Mouse (Mus musculus): ENCODE data around the gene Zbtb46. TPM values are rescaled to one million over a fixed set of nuclear protein-coding genes. Genes with fewer than 3 reads are reported as not detected.

The Zbtb46 gene
- total RNA-seq, 2 experiments from 2014 or later: 5.3 to 5.7 TPM

DNA sequence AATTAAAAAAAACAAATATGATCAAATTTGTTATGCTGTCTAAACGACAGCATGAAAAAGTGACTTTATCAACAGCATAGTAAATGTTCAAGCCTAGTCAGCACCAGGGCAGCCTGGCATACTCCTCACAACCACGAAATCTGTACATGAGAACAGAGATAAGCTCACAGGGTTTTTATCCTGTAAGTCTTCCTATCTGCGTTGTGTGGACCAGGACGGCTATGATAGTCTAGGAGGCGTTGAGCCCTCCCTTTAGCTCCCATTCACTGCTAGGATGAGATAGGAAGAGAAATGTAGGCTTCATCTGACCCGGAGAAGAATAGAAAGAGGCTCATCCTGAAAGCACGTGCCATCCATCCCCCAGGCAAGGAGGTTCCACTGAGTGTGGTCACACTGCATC lies 39.9 kb downstream of the Zbtb46 start:
- intact Hi-C loops (cut with DNase I; ENCODE audit: low total_unique reads): no loop called here
- no peak for DNase-seq

DNA sequence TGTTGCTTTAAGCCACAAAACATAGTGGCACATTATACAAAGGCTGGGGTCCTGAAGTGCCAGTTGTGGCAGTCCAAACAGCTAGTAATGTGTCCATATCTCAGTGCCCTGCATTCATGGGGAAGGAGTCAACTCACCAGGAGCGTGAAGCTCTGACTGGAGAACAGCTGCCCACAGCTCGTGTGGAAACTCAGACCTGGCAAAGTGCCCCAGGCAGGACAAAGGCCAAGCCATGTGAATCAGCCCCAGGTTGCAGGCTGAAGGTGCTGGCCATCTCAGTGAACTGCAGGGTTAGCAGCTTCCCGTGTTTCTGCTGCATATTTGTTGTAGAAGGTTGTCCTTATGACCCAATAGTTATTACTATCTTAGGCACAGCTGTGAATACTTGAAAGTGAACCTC lies 43.3 kb downstream of the Zbtb46 start:
- peak; percentile 49 for DNase-seq
- intact Hi-C loops (cut with DNase I; ENCODE audit: low total_unique reads): no loop called here

DNA sequence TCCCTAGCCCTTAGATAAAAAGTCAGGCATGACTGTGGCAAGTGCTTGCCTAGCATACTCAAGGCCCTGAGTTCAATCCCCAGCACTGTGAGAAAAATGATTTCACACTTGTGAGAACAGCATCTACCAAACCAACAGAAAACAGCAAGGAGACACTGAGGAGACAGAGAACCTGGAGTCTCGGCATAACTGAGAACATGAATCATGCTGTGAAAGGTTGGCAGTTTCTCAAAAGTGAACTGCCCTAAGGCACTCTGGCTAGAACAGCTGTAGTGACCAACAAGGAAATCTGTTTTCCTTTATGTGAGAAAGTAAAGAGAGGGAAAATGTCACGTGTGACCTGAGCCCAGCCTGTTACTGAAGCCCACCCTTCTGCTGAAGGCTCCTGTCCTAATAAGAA lies 46.1 kb downstream of the Zbtb46 start:
- intact Hi-C loops (cut with DNase I; ENCODE audit: low total_unique reads): no loop called here
- DNase-seq: no peak

DNA sequence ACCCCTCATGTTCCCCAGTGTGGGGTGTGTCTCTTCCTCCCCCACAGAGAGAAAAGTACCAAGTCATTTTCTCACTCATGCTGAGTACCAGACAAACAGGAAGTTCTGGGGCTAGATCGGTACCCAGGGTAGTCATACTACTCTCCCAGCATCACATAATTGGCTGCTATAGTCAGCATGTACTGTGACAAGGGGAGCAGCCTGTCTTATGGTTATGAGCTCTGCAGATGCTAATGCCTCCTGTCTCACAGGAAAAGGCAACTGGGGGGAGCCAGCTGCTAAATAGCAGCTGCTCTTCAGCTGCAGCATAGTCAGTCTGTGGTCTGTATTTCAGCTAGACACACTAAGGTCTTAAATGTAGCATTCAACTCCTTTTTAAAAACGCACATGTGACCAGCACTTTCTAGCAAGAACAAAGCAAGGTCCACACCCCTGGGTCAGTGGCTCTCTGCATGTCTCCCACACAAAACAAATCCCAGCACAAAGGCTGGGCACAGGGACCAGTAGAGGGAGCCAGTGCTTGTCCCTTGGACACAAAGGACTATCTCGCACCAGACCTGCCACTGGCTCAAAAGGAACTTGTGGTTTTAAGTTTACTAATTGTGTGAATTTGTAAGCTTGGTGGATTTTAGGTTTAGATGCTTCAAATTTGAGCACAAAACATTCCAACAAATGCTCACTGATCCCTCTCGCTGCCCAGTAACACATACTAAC lies 48.3 kb downstream of the Zbtb46 start:
- peak; percentile 73 for DNase-seq
- intact Hi-C loops (cut with DNase I; ENCODE audit: low total_unique reads): no loop called here

DNA sequence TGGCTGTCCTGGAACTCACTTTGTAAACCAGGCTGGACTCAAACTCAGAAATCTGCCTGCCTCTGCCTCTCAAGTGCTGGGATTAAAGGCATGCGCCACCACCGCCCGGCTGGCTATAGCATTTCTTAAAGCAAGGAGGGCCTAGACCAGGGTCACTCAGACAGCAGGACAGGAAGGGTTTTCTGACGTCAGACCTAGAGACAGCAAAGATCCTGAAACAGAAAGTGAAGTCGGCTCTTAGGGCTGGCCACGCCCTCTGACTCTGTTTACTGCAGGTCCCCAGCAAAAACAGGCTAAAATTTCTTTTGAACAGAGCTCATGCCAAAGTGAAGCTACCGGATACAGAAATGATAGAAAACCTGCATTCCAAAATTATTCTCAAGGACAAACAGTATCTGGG lies 49.6 kb downstream of the Zbtb46 start:
- no peak for DNase-seq
- intact Hi-C loops (cut with DNase I; ENCODE audit: low total_unique reads): loop anchor here (5.0 kb wide), 1 partner anchor 83 kb away; the partner anchor contains the start of gene Abhd16b

DNA sequence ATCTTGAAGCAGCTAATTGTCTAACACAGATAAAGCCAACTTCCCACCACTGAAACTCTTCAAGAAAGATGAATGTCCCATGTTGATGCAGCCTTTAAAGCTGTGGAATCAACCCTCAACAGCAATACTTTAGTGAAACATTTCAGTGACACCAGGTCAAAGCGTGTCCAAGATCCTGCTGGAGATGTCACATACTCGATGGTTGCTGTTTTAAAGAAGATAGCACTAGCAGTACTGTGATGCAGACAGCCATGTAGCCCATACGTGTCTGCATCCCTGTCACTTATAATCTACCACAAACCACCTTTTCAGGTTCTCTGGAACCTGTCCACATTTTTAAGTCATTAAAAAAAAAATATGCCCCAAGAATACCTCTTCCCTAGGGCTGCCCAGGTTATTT lies 55.5 kb downstream of the Zbtb46 start:
- intact Hi-C loops (cut with DNase I; ENCODE audit: low total_unique reads): no loop called here
- DNase-seq: no peak

DNA sequence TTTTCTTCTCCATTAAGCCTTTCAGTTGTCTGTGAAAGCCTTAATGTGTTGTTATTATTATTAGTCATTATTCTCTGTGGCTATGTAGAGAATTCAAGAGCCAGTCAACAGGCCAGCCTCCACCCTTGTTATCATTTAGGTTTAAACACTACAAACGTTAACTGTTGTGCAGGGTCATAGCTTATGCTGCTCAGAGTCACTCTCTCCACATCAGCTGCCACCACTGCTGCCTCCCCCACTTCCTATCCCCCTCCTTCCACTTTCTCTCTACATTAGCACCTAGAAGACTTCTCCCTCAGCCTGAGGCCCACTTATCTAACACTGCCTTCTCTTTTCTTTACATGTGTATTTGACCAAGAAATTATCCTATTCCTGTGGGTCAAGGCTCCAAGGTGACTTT lies 57.7 kb downstream of the Zbtb46 start:
- intact Hi-C loops (cut with DNase I; ENCODE audit: low total_unique reads): no loop called here
- no peak for DNase-seq

DNA sequence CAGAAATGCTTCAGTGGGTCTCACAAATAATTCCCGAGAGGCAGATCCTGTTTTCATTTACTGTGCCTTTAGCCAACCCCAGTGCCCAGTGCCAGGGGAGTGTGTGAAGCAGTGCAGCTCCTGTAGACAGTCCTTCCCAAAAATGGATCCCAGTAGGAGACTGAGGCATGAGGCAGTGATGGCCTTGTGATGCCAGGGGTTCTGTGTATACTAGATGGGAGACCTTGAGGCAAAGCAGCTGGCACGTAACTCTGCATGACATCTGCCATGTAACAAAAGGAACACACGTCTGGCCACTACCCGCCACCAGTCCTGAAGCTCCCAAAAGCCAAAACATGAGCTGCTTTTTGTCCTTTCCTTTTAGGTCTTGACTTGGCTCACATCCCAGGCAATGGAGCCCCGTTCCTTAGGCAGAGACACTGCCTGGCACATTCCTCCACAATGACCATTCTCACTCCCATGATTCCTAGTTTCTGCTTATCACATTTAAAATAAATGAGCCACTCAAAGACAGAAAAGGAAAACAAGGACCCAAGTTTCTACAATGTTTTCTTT lies 61.9 kb downstream of the Zbtb46 start:
- intact Hi-C loops (cut with DNase I; ENCODE audit: low total_unique reads): no loop called here
- DNase-seq: no peak

DNA sequence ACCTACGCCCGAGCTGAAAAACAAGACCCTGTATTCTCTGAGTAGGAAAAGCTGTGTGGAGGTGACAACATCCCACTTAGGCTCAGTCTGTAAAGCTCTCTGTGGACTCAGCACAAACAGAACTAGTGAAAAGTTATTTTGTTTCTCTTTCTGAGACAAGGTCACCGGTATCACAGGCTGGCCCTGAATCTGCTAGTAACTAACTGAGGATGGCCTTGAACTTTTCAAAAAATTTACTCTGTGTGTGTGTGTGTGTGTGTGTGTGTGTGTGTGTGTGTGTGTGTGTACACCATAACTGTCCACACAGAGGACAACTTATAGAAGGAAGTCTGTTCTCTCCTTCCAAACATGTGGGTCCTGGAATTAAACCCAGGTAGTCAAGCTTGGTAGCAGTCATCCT lies 65.1 kb downstream of the Zbtb46 start:
- intact Hi-C loops (cut with DNase I; ENCODE audit: low total_unique reads): loop anchor here (5.0 kb wide), 2 partner anchors 173 to 203 kb away; partner anchors contain the start of gene Samd10
- DNase-seq: no peak

DNA sequence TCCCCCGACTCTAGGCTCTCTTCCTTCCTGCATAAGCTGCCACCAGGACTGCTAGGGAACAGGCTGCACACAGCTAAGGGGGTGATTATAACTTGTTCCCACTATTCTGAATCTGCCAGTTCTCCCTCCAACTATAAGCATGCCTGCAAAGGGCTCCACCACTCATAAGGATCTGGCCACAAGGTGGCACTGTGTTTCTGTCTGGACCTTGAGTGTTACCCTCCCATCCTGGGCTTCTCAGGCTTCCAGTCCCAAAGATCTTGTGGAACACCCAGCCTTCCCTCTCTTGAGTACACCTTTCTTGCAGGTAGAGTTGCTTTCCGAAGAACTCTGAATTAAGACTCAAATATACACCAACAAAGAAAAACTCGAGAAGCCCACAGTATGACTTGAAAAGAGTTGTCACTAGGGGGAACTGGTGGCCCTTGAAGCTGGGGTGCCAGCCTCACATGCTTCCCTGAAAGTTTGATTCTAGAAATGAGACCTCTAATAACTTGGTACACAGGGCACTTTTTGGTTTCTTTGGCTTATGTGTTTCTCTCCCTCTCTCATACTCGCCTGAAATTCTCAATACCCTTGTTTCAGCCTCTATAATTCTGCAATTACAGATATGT lies 66.5 kb downstream of the Zbtb46 start:
- intact Hi-C loops (cut with DNase I; ENCODE audit: low total_unique reads): loop anchor here (5.0 kb wide), 2 partner anchors 175 to 205 kb away; partner anchors contain the start of gene Samd10
- peak; percentile 83 for DNase-seq

DNA sequence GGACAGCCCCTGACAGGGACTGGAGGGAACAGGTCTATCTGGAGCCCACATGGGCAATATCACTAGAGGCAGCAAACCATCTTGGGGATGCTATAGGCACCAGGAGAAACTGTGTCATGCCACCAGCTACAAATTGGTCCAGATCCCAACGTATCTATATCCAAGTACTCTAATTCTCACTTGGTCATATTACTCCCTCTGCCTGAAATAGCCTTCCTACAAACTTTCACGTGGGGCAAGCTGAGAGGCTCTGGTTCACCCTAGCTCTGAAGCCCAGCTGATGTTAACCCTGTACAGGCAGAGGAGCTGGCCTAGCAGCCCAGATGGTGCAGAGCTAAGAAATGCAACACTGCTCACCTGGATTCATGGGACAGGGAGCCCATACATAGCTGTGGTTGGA lies 67.7 kb downstream of the Zbtb46 start:
- intact Hi-C loops (cut with DNase I; ENCODE audit: low total_unique reads): loop anchor here (5.0 kb wide), 2 partner anchors 176 to 206 kb away; partner anchors contain the start of gene Samd10
- no peak for DNase-seq

DNA sequence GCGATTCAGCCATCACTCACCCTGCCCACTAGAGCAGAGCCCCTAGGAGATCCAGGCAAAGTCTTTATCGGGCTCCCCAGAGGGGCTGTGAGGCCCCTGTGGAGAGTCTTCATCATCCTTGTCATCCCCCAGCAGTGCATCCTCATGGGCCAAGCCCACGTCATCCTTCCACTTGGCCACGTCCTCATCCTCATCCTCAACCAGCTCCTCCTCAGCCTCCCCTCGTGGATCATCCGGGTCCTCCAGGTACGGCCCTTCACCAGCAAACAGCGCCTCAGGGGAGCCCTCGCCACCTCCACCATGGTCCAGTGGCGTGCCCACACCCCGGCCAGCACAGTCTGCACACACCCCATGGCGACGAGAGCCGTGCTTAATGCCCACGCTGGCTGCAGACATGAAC lies 68.2 kb downstream of the Zbtb46 start:
- DNase-seq: no peak
- intact Hi-C loops (cut with DNase I; ENCODE audit: low total_unique reads): loop anchor here (5.0 kb wide), 2 partner anchors 176 to 206 kb away; partner anchors contain the start of gene Samd10

DNA sequence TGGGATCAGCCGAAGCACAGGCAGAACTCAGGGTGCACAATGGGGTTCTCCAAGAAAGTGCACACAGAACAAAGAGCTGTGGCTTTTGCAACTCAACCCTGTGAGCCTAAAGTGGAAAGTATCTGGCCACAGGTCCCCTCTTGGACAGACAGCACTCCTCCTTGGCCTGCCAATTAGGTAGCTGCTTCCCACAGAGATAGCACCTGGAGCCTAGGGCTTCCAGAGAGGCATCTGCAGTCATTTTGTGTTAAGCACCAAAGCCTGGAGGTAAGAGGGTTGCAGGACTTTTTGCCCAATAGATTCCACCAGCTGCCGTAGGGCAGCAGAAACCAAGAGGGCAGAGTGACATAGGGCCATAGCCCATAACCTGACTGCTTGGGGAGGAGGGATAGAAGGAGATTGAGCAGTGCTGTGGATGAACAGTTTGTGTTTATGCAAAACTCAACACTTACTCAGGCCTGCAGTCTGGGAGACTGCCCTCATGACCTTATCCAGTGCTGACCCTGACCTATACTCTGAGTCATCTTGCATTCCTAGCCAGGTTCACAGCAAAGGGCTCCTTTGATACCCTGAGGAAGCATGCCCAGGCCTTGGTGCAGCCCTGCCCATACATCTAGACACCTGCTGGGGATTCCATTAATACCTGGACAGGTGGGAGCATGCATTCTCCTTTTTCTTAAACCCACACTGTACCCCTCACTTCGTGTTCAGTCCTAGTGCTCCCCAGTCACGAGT lies 68.9 kb downstream of the Zbtb46 start:
- intact Hi-C loops (cut with DNase I; ENCODE audit: low total_unique reads): loop anchor here (5.0 kb wide), 2 partner anchors 177 to 207 kb away; partner anchors contain the start of gene Samd10

DNA sequence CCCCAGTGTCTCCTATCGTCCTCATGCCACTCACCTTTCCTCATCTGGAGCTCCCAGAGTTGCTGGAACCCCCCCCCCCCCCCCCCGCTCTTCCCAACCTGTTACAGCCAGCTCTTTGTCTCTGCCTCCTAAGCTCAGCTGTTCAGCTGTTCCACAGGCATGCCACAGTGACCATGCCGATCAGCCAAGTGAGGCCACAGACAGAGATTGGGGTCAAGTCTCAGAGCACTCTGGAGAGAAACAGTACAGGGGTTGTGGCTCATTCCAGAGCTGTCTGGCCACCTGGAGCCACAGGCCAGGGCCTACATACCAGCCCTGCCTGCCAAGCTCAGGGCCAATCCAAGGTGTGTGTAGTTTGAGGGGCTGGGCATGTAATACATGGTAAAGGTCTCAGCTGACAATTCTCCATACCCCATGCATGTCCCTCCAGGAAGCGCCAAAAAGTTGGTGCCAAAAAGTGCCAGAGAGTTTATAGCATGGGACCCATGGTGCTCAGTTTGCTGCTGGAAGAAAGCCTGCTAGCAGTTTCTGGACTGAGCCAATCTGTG lies 72.5 kb downstream of the Zbtb46 start:
- no peak for DNase-seq
- intact Hi-C loops (cut with DNase I; ENCODE audit: low total_unique reads): no loop called here

More for the DNA sequence above, 68.9 kb downstream of the Zbtb46 start:
- DNase-seq: no peak

DNA sequence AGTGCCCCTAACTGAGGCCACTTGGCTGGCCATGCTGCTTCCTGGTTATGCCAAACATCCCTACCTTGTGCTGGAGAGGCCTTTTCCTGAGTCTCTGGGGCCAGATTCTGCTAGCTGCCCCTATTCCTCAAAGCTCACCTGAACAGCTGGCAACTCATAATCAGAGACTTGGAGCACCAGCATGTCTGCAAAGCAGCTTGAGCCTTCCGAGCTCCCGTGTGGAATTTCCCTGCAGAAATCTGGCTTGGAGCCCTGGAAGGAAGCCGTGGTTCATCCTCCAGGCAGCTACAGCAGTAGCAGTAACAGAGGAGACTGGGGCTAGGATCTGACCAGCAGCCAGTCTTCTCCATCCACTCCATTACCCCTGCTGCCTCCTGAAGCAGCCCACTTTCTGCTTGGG lies 73.3 kb downstream of the Zbtb46 start:
- peak; percentile 81 for DNase-seq
- intact Hi-C loops (cut with DNase I; ENCODE audit: low total_unique reads): no loop called here

DNA sequence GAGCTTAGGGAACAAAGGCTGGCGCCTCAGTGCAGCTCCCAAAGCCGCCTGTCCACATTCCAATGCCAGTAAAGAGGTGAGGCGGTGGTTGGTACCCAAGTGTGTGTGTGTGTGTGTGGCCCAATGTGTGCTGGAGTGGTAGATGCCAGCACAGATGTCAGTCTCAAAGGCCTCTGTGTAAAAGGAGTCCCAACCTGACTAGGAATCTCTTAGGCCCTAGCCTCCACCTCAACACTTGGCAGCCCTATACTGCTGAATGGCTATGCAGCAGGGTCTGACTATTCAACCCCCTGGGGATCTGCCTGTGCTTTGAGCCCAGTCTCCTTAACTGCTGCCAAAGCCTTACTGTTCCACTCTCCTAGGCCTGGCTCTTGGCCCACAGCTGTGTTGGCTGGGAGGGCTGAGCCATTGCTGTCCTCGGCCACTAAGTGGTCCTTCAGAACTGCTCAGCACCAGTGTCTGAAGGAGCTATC lies 74.3 kb downstream of the Zbtb46 start:
- intact Hi-C loops (cut with DNase I; ENCODE audit: low total_unique reads): no loop called here
- DNase-seq: peak; percentile 87

DNA sequence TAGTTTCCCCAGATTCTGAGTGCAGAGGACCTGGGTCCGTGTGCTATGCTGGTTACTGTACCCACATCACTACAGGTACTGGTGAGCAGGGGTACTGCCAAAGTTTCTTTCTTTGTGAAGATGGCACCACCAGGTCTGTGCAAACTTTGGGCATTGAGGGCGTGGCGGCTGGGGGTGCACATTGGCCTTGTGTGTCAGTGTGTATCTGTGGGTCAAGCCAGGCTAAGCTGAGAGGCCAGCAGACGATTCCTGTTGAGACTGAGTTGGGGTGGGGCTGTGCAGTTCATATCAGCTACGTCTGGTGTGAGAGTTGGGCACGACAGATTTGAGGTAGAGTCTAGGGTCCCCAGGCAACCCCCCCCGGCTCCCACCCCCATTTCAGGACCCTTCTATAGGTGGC lies 74.8 kb downstream of the Zbtb46 start:
- DNase-seq: no peak
- intact Hi-C loops (cut with DNase I; ENCODE audit: low total_unique reads): no loop called here

DNA sequence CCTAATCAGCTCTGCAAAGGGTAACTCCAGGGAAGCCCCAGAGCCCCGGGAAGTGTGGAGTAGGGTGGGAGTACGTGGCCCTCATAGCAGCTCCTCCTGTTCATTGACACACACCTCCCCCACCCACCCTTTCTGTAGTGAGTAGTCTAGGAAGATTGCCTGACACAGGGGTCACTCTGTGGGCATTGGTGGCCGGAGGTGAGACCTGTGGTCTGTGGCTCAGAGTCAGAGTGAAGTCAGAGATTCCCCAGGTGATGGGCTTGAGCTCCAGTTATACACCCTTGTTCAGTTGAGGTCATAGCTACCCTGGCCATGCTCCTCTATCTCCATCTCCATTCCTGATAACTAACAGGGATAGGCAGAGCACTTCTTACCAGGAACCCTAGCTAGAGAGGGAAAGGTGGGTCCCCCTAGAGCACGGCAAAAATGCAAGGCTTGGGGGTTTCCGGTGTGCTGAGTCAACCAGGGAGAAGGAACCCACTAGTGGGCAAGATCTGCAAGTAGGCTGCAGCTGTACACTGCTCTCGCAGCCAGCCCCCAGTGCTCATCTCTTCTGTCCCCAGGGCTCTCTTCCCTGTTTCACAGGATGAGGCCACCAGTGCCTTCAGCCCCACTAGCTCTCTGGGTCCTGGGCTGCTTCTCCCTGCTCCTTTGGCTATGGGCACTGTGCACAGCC lies 77.5 kb downstream of the Zbtb46 start:
- intact Hi-C loops (cut with DNase I; ENCODE audit: low total_unique reads): no loop called here
- DNase-seq: no peak

DNA sequence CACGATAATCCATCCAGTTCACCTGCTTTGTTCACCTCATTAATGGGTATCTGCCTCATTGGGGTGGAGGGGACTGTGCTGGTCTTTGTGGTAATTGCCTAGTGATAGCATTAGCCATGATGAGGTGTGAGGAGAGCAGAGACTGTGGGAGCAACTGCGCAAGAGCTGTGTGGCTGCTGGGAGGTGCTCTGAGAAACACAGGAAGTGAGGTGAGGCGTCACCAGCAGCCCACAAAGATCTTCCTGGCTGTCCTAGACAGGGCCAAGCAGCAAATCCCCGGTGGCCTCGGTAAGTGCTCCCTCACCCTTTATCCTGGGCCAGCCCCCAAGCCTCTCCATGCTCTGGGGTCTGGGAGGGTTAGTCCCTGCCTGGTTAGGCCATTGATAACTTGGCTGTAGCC lies 78.1 kb downstream of the Zbtb46 start:
- no peak for DNase-seq
- intact Hi-C loops (cut with DNase I; ENCODE audit: low total_unique reads): no loop called here

Measured in gastrocnemius, postnatal 14 days (tissue).